Mouse (Mus musculus) lung, postnatal 25 days (tissue): ENCODE measurements around the gene Ifi204.
"Not testable (repeated sequence)": the region's sequence is repeated elsewhere in the genome, so short reads cannot be mapped to it uniquely, and the experiment has no call there.

Experiments
- DNase-seq: peaks from one replicate; pipeline ENCODE4 v3.0.0; 2022; ENCODE audit warnings: low spot score

The Ifi204 gene

DNA sequence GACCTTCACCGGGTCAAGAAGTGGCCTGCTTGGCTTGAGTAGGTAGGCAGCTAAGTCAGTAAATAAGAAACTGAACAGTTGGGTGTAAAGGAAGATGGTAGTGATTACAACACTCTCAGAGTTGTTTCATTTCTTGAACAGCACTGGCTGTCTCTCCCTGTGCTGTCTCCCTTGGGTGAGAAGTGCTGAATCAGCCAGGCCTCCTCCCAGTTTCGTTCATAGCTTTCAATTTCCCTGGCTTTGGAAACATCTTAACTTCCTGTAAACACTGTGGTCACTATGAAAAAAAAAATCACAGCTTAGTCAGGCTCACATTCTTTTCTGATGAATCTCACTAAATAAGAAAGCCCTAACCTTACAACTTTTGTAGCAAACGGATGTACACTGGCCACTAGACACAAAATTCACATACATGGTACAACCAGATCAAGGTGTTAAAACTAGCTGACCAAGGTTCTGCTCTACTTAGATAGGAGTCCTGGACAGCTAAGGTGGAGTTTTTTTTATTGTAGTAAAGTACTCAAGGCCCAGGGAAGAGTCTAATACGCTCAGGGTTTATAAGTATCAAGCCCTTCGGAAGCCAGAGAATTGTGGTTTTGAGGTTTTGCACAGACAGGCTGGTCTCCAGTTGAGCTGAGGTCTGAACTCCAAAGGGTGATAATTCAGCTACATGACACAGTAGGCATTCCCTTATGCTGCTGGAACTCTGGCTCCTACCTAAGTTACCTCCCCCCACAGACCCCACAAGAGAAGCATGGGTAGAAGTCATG, at the start of gene Ifi204:
Gene Ifi204 (minus strand): TSS at position 96 of the 770 bp plus-strand sequence.
- DNase-seq, result peak; percentile 54

DNA sequence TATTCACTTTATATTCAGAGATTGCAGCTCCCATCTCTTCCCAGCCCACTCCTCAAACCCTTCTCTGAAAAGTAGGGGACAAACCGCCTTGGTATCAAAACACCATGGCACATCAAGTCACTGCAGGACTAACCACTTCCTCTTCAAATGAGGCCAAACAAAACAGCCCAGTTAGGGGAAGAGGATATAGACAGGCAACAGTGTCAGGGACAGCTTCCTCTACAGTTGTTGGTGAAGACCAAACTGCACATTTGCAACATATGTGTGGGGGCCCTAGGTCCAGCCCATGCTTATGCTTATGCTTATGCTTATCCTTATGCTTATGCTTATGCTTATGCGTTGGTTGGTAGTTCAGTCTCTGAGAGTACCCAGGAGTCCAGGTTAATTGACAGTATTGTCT, 42.6 kb upstream of the Ifi204 start:
- DNase-seq, result peak; percentile 35

DNA sequence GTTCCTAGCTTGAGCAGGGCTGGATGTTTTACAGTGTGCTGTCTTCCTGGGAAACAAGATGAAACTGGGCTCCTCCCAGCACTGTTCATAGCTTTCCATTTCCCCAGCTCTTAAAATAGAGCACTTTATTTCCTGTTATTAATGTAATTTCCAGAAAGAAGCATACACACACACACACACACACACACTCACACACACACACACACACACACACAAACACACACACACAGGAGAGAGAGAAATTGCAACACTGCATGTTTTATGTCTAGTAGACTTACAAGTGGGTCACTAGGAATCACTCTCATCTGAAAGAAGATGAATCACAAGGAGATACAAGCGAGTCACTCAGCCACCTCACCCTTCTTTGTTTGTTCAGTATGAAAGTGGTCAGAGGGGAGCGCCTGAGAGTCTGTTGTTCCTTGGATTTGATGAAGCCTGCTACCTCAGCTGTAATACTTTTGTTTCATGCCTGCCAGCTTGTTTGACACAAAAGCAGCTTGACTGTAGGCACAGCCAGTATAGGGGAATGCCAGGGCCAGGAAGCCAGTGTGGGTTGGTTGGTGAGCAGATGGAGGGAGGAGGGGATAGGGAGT, 36.0 kb upstream of the Ifi204 start:
- DNase-seq, result peak; percentile 7

DNA sequence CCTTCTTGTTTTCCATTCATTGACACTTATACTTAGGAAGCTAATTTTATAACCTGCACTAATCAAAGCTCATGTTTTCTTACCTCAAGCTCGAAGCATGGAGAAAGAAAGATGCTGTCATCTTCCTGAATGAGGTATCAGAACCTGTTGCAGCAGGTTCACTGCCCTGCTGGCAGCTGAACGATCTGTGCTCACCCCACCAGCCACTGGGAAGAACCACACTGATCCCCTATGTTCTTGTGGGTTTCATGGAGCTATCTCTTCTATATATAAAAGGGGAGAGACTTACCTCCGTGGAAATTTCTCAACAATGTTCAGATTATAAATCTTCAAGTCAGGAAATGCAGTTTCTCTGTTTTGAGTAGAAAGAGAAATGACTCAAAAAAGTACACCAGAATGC, 35.5 kb upstream of the Ifi204 start:
- not testable (repeated sequence) for DNase-seq

DNA sequence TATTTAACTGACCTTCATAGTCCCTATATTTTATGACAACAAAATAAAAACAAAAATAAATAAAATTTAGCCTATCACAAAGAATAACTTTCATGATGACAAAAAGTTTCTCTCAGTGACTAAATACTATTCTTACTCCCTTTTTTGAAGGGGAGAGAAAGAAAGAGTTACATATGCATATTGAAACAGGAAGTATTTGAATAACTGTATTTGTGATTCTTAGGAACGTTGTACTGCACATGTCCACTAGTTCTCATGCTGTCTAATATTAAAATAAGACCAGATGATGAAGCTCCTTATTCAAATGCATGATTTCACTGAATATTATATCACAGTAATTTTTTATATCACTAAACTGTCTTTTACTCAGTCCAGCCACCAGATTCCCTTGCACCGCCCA, 35.0 kb upstream of the Ifi204 start:
- DNase-seq, result not testable (repeated sequence)

DNA sequence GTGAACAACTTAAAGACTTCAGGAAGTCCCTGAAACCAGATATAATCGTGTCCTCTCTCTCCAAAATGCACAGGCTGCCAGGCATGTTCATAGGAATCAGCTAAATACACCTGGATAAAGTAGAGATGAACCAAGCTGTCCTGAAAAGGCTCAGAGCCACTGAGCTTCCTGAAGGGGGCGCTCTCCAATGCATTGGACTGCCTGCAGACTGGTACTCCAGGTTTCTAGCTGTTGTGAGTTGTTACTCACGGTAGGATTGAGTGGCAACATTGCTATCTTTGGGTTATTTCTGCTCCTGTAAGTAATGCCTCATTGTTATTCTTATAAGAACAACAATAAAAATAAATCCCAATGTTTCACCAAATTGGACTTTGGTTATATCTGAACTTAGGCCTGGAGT, 6.7 kb upstream of the Ifi204 start:
- DNase-seq, result not testable (repeated sequence)

DNA sequence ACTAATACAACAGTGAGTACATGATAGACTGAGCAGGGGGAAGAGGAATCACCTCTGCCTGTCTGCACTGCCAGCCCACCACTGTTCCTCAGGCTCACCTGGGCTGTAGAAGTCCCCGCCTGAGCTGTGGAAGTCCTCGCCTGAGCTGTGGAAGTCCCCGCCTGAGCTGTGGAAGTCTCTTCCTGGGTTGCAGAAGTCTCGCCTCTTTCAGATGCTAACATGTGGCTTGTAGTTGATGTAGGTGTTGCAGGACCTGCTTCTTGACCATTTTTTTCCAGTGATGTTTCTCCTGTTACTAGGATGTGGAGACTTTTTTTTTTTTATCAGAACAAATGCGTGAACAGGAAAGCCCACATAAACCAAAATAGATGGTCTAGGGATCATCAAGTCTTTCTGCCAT, 6.7 kb downstream of the Ifi204 start:
- not testable (repeated sequence) for DNase-seq

DNA sequence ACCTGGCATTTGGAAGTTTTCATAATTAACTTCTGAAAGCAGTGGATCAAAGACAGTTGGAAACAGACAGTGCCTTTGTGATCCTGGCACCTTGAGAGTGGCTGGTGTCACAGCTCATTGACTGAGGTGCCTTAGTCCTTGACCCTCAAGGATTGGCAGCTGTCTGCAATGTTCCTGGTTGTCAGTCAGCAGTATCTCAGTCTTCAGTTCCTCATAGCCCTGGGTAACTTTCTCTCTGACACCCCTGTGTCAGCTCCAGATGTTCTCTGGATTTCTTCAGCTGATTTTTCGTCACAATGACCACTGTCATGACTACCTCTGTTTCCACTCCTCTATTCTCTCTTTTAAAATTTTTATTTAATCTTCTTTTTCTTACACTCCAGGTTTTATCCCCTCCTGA, 24.5 kb downstream of the Ifi204 start:
- peak; percentile 5 for DNase-seq

DNA sequence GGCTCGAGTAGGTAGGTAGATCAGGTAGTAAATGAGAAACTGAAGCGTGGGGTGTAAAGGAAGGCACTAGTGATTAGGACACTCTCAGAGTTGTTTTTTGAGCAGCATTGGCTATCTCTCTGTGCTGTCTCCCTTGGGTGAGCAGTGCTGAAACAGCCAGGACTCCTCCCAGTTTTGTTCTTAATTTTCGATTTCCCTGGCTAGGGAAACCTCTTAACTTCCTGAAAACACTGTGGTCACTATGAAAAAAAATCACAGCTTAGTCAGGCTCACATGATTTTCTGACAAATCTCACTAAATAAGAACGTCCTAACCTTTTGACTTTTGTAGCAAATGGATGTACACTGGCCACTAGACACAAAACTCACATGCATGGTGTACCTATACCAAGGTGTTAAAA, 25.1 kb downstream of the Ifi204 start, which contains the start of gene Ifi207:
Gene Ifi207 (minus strand): TSS at position 92 of the 400 bp plus-strand sequence.
- DNase-seq, result peak; percentile 34

DNA sequence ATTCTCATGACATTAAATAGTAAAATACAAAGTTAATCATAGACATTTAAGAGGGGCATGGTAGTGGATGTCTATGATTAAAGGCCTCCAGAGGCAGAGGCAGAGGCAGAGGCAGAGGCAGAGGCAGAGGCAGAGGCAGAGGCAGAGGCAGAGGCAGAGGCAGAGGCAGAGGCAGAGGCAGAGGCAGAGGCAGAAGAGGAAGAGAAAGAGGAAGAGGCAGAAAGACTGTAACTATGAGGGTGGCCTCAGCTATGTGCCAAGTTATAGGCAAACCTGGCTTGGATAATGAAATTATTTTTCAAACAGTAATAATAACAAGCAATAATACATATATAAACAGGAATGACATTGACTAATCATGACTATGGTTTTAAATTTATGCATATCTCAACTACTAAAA, 26.2 kb downstream of the Ifi204 start:
- peak; percentile 7 for DNase-seq

DNA sequence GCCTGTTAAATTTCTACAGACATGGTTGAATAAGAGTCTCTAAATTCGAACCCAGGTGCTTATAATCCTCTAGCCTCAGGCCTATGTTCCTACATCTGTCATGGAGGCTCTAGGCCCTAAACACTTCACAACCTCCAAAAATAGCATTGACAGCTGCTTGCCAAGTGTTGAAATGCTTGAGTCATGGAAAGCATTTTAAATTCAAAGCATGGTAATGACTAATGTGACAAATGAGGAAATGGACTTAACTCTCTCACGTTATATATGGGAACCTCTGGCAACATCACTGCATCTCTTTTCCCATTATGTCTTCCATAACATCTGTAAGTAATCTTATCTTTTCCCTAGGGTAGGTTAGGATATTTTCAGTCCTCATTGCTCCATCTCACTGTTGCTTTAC, 29.8 kb downstream of the Ifi204 start:
- DNase-seq, result peak; percentile 12

DNA sequence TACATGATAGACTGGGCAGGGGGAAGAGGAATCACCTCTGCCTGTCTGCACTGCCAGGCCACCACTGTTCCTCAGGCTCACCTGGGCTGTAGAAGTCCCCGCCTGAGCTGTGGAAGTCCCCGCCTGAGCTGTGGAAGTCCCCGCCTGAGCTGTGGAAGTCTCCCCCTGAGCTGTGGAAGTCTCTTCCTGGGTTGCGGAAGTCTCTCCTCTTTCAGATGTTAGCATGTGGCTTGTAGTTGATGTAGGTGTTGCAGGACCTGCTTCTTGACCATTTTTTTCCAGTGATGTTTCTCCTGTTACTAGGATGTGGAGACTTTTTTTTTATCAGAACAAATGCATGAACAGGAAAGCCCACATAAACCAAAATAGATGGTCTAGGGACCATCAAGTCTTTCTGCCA, 31.7 kb downstream of the Ifi204 start:
- not testable (repeated sequence) for DNase-seq

DNA sequence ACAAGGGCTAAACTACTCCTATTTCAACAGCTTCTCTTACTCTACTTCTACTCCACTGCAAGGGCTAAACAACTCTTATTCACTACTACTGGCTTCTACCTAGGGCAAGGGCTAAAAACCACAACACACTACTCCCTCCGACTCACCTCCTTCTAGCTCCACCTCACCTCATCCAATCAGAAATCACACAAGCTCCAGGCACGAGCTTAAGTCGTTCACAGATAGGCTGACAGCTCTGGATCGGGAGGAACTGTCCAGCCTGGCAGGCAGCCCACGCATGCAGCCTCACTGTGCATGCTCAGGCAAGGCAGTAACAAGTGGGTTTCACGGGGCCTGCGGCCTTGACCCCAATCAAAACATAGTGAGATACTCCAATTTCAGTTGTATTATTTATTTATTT, 33.5 kb downstream of the Ifi204 start:
- no peak for DNase-seq
